Mouse (Mus musculus): Measurements from ENCODE around the gene Tmem164.

The Tmem164 gene

GRCm38 (mm10) chrX:142688509-142688908, 7.3 kb downstream of the Tmem164 start:
- DNase-seq (ENCODE audit: low spot score), result no peak

GRCm38 (mm10) chrX:142693256-142693655, 12.1 kb downstream of the Tmem164 start:
- no peak for DNase-seq (ENCODE audit: low spot score)

- no peak for DNase-seq (ENCODE audit: low spot score)
These were observed 13.1 kb downstream of the Tmem164 start for GRCm38 (mm10) chrX:142694338-142694737.

GRCm38 (mm10) chrX:142694856-142695255, 13.7 kb downstream of the Tmem164 start:
- DNase-seq (ENCODE audit: low spot score), result no peak

- DNase-seq (ENCODE audit: low spot score), result no peak
These were observed 15.6 kb downstream of the Tmem164 start for GRCm38 (mm10) chrX:142696789-142697188.

GRCm38 (mm10) chrX:142697545-142698204, 16.5 kb downstream of the Tmem164 start:
- no peak for DNase-seq (ENCODE audit: low spot score)

- DNase-seq (ENCODE audit: low spot score), result no peak
These were observed 17.0 kb downstream of the Tmem164 start for GRCm38 (mm10) chrX:142698212-142698611.

- DNase-seq (ENCODE audit: low spot score), result no peak
These were observed 20.9 kb downstream of the Tmem164 start for GRCm38 (mm10) chrX:142702094-142702493.

- DNase-seq (ENCODE audit: low spot score), result no peak
These were observed 21.4 kb downstream of the Tmem164 start for GRCm38 (mm10) chrX:142702566-142702965.

- no peak for DNase-seq (ENCODE audit: low spot score)
These were observed 22.7 kb downstream of the Tmem164 start for GRCm38 (mm10) chrX:142703953-142704352.

- DNase-seq (ENCODE audit: low spot score), result no peak
These were observed 27.1 kb downstream of the Tmem164 start for GRCm38 (mm10) chrX:142708257-142708656.

GRCm38 (mm10) chrX:142716014-142716413, 34.8 kb downstream of the Tmem164 start:
- DNase-seq (ENCODE audit: low spot score), result no peak

GRCm38 (mm10) chrX:142717958-142718478, 36.8 kb downstream of the Tmem164 start:
- DNase-seq (ENCODE audit: low spot score), result no peak

- DNase-seq (ENCODE audit: low spot score), result no peak
These were observed 37.6 kb downstream of the Tmem164 start for GRCm38 (mm10) chrX:142718759-142719158.

GRCm38 (mm10) chrX:142721897-142722296, 40.7 kb downstream of the Tmem164 start:
- no peak for DNase-seq (ENCODE audit: low spot score)

- DNase-seq (ENCODE audit: low spot score), result no peak
These were observed 43.0 kb downstream of the Tmem164 start for GRCm38 (mm10) chrX:142724203-142724602.

- no peak for DNase-seq (ENCODE audit: low spot score)
These were observed 44.4 kb downstream of the Tmem164 start for GRCm38 (mm10) chrX:142725571-142725970.

GRCm38 (mm10) chrX:142726311-142726710, 45.1 kb downstream of the Tmem164 start:
- DNase-seq (ENCODE audit: low spot score), result no peak

GRCm38 (mm10) chrX:142727847-142728246, 46.6 kb downstream of the Tmem164 start:
- no peak for DNase-seq (ENCODE audit: low spot score)

GRCm38 (mm10) chrX:142729040-142729439, 47.8 kb downstream of the Tmem164 start:
- DNase-seq (ENCODE audit: low spot score), result no peak

- DNase-seq (ENCODE audit: low spot score), result no peak
These were observed 48.3 kb downstream of the Tmem164 start for GRCm38 (mm10) chrX:142729482-142729881.

GRCm38 (mm10) chrX:142737099-142737498, 55.9 kb downstream of the Tmem164 start:
- DNase-seq (ENCODE audit: low spot score), result no peak

GRCm38 (mm10) chrX:142737719-142738118, 56.5 kb downstream of the Tmem164 start:
- DNase-seq (ENCODE audit: low spot score), result peak; percentile 19

- DNase-seq (ENCODE audit: low spot score), result no peak
These were observed 66.2 kb downstream of the Tmem164 start for GRCm38 (mm10) chrX:142747428-142747827.
